Mouse (Mus musculus): ENCODE results near the gene 4931440F15Rik.
A peak's percentile ranks its signal among the peaks of the same experiment; 100 is the strongest.

Gene 4931440F15Rik

GRCm38 (mm10) chr11:29801432-29802427, 23.7 kb downstream of the 4931440F15Rik start:
- no peak for DNase-seq

GRCm38 (mm10) chr11:29799839-29800238, 25.6 kb downstream of the 4931440F15Rik start:
- no peak for DNase-seq

- DNase-seq: no peak
These were observed 30.4 kb downstream of the 4931440F15Rik start for GRCm38 (mm10) chr11:29795106-29795505.

GRCm38 (mm10) chr11:29794475-29794874, 31.0 kb downstream of the 4931440F15Rik start:
- DNase-seq: no peak

GRCm38 (mm10) chr11:29790796-29791195, 34.7 kb downstream of the 4931440F15Rik start:
- no peak for DNase-seq

GRCm38 (mm10) chr11:29788921-29789638, 36.4 kb downstream of the 4931440F15Rik start:
- no peak for DNase-seq

GRCm38 (mm10) chr11:29788499-29788898, 37.0 kb downstream of the 4931440F15Rik start:
- no peak for DNase-seq

- DNase-seq: no peak
These were observed 38.0 kb downstream of the 4931440F15Rik start for GRCm38 (mm10) chr11:29787473-29787872.

- peak in 1 of 2 experiments; percentile 10 for DNase-seq
These were observed 38.8 kb downstream of the 4931440F15Rik start for GRCm38 (mm10) chr11:29786583-29787219.

GRCm38 (mm10) chr11:29779409-29780026, 46.0 kb downstream of the 4931440F15Rik start:
- DNase-seq: no peak

- no peak for DNase-seq
These were observed 46.5 kb downstream of the 4931440F15Rik start for GRCm38 (mm10) chr11:29778936-29779335.

- peak; percentile 5 to 11 for DNase-seq
These were observed 47.5 kb downstream of the 4931440F15Rik start for GRCm38 (mm10) chr11:29777964-29778363.

GRCm38 (mm10) chr11:29774760-29775159, 50.7 kb downstream of the 4931440F15Rik start:
- DNase-seq: no peak

GRCm38 (mm10) chr11:29774296-29774695, 51.2 kb downstream of the 4931440F15Rik start:
- no peak for DNase-seq
